23 mouse cellular contexts compared by ENCODE assay signal in the genomic region with DNA sequence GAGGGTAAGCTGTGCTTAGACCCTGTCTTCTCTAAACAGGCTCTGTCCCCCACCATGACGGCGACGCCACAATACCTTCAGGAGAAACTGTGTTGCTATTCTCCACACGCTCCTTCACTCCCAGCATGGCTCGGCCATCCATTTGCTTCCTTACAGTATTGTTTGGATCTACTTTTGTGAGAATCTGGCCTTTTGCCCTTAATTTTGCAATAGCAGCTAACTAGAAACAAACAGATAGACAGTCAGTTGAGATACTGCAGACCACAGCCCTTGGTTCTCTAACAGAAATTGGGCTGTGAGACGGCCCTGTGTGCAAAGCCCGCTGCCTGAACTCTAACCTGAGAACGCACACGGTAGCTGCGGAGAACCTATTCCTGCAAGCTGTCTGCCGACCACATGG. TPM values are rescaled to one million over a fixed set of nuclear protein-coding genes. Genes with fewer than 3 reads are reported as not detected.
A peak's percentile ranks its signal among the peaks of the same experiment; 100 is the strongest.
DNase-seq lines count a peak whose midpoint lies in the region; ATAC-seq and TF ChIP-seq lines count a peak whose summit lies in the region.
"Had no signal": no experiment of that assay in that cellular context is flagged by ENCODE, and none has a peak within 500 bp of the region (broad histone marks: within the 10 kb centered on the region; RNA-seq: fewer than 3 reads in every experiment).

No protein-coding gene starts in this region.

- TF ChIP-seq CTCF in kidney, adult 2 months (conservative IDR thresholded peaks at IDR 0.05; ENCODE audit: insufficient read depth, insufficient read length, low read depth, low read length) = no peak
- TF ChIP-seq CTCF in lung, postnatal 0 days (IDR thresholded peaks at IDR 0.05) = no peak

- 90% methylated on average over 11 of the region's 11 CpGs for WGBS in kidney, adult 2 months
- WGBS in liver, embryonic 15.5 days (ENCODE audit: insufficient replicate concordance) = 75% methylated on average over 11 of the region's 11 CpGs
- 91% methylated on average over 11 of the region's 11 CpGs for WGBS in liver, embryonic 11.5 days
- WGBS in lung, postnatal 0 days = 84% methylated on average over 11 of the region's 11 CpGs

- peaks cover 14% of the 10 kb centered on the region; the same call in 1 of the 2 replicates for H3K4me1 ChIP-seq in kidney, adult 2 months (ENCODE audit: control insufficient read depth, insufficient read depth, low read length)
- no peaks in the 10 kb centered on the region for H3K4me1 ChIP-seq in liver, embryonic 15.5 days (replicated peaks)
- H3K4me1 ChIP-seq in liver, embryonic 11.5 days (replicated peaks; ENCODE audit: control insufficient read depth, insufficient read depth, low read length) = no peaks in the 10 kb centered on the region
- no peaks in the 10 kb centered on the region for H3K4me1 ChIP-seq in lung, postnatal 0 days (ENCODE audit: insufficient read depth, low read depth, low read length)
- H3K4me1 ChIP-seq: forebrain, embryonic 10.5 days; forebrain, embryonic 13.5 days; hindbrain, embryonic 12.5 days had no signal

- H3K27ac ChIP-seq in kidney, adult 2 months (ENCODE audit: insufficient read depth, low read depth, low read length) = peak overlapping the region; percentile 84
- no peak overlapping the region for H3K27ac ChIP-seq in liver, embryonic 15.5 days (replicated peaks)
- H3K27ac ChIP-seq in liver, embryonic 11.5 days (ENCODE audit: low read depth, low read length) = no peak overlapping the region
- no peak overlapping the region for H3K27ac ChIP-seq in lung, postnatal 0 days (ENCODE audit: low read length)
- H3K27ac ChIP-seq: forebrain, embryonic 10.5 days; forebrain, embryonic 13.5 days; hindbrain, embryonic 12.5 days had no signal

- no peak overlapping the region for H3K9ac ChIP-seq in liver, embryonic 15.5 days
- H3K9ac ChIP-seq in liver, embryonic 11.5 days (ENCODE audit: low read depth, low read length) = no peak overlapping the region
- no peak overlapping the region for H3K9ac ChIP-seq in lung, postnatal 0 days (replicated peaks; ENCODE audit: low read depth)
- H3K9ac ChIP-seq: forebrain, embryonic 13.5 days; hindbrain, embryonic 12.5 days had no signal

- H3K9me3 ChIP-seq in liver, embryonic 15.5 days (replicated peaks) = no peaks in the 10 kb centered on the region
- no peaks in the 10 kb centered on the region for H3K9me3 ChIP-seq in liver, embryonic 11.5 days (ENCODE audit: control insufficient read depth, low read length)
- no peaks in the 10 kb centered on the region for H3K9me3 ChIP-seq in lung, postnatal 0 days (ENCODE audit: low read length)
- H3K9me3 ChIP-seq: forebrain, embryonic 10.5 days; forebrain, embryonic 13.5 days; hindbrain, embryonic 12.5 days had no signal

- DNase-seq in kidney, adult 2 months = peak; percentile 24
- no peak for DNase-seq in kidney, adult 11 months
- DNase-seq in liver, embryonic 11.5 days (ENCODE audit: low spot score) = no peak
- peak; percentile 34 for DNase-seq in lung, postnatal 0 days (ENCODE audit: low spot score)
- DNase-seq in lung, postnatal 25 days (ENCODE audit: low spot score) = no peak
- DNase-seq in adipocyte (ENCODE audit: low spot score) = peak; percentile 55
- no peak for DNase-seq in urinary bladder, postnatal 25 days (ENCODE audit: low spot score)
- DNase-seq: adrenal gland, postnatal 10 days; adrenal gland, postnatal 36 days; cerebellum, adult 18-20 months; cerebellum, adult 9-10 months; cerebellum, postnatal 14 days; gastrocnemius, postnatal 10 days; heart, adult 11 months had no signal

- H3K36me3 ChIP-seq in kidney, adult 2 months (ENCODE audit: control insufficient read depth, insufficient read depth, low read length) = no peaks in the 10 kb centered on the region
- H3K36me3 ChIP-seq in liver, embryonic 15.5 days (replicated peaks) = peaks cover 99% of the 10 kb centered on the region
- peaks cover 61% of the 10 kb centered on the region for H3K36me3 ChIP-seq in liver, embryonic 11.5 days (ENCODE audit: control insufficient read depth, insufficient read depth, low read length)
- 0 out of 2 replicates have a peak, but pooled peaks cover 6% of the 10 kb centered on the region for H3K36me3 ChIP-seq in lung, postnatal 0 days (ENCODE audit: insufficient read depth, low read length)

- 0 out of 2 replicates have a peak, but pooled peaks have one; percentile 38 for ATAC-seq in liver, embryonic 15.5 days (ENCODE audit: insufficient read depth)
- ATAC-seq in liver, embryonic 11.5 days (replicated peaks; ENCODE audit: low FRiP score) = no peak
- no peak for ATAC-seq in lung, postnatal 0 days
- ATAC-seq: activated CD4-positive, CD25-positive, alpha-beta regulatory T cell, adult 4 months; forebrain, embryonic 13.5 days; forebrain, embryonic 16.5 days had no signal

- no peak for TF ChIP-seq EP300 in lung, postnatal 0 days (IDR thresholded peaks at IDR 0.05)

- TF ChIP-seq POLR2A in kidney, adult 2 months (IDR thresholded peaks at IDR 0.05; ENCODE audit: low read depth, low read length) = no peak

- H3K27me3 ChIP-seq in kidney, adult 2 months (replicated peaks; ENCODE audit: control insufficient read depth, insufficient read depth, low read length) = no peaks in the 10 kb centered on the region
- H3K27me3 ChIP-seq in liver, embryonic 15.5 days = no peaks in the 10 kb centered on the region
- H3K27me3 ChIP-seq in liver, embryonic 11.5 days (replicated peaks; ENCODE audit: control insufficient read depth, insufficient read depth, low read length) = no peaks in the 10 kb centered on the region
- H3K27me3 ChIP-seq in lung, postnatal 0 days (replicated peaks; ENCODE audit: insufficient read depth, low read length) = no peaks in the 10 kb centered on the region
- H3K27me3 ChIP-seq: forebrain, embryonic 13.5 days; hindbrain, embryonic 12.5 days had no signal

- H3K4me2 ChIP-seq in liver, embryonic 15.5 days = no peak overlapping the region
- H3K4me2 ChIP-seq in liver, embryonic 11.5 days = no peak overlapping the region
- no peak overlapping the region for H3K4me2 ChIP-seq in lung, postnatal 0 days (replicated peaks; ENCODE audit: low read depth, low read length)
- H3K4me2 ChIP-seq: forebrain, embryonic 13.5 days; heart, embryonic 11.5 days; hindbrain, embryonic 12.5 days had no signal

- no peak overlapping the region for H3K4me3 ChIP-seq in kidney, adult 2 months (ENCODE audit: insufficient read depth, low read depth, low read length)
- H3K4me3 ChIP-seq in liver, embryonic 15.5 days (replicated peaks) = no peak overlapping the region
- H3K4me3 ChIP-seq in liver, embryonic 11.5 days (ENCODE audit: low read depth, low read length) = no peak overlapping the region
- no peak overlapping the region for H3K4me3 ChIP-seq in lung, postnatal 0 days (ENCODE audit: low read depth, low read length)
- H3K4me3 ChIP-seq: forebrain, embryonic 10.5 days; forebrain, embryonic 13.5 days; hindbrain, embryonic 12.5 days had no signal

RNA-seq across cellular contexts. Expression of a gene that starts 16.9 kb away (rescaled TPM):
- polyA plus RNA-seq in kidney, adult 2 months (2012; rRNA removed) = 1.8 and 2.7 TPM in 2 replicates
- polyA plus RNA-seq in liver, embryonic 15.5 days (2015; fragmentation: Nextera tagmentation; extraction: Ambion mirVana) = 28.4 and 30.0 TPM in 2 replicates
- 77.2 and 84.4 TPM in 2 replicates for polyA plus RNA-seq in liver, embryonic 11.5 days (2014; fragmentation: Nextera tagmentation; extraction: Ambion mirVana)
- 2.0 and 2.1 TPM in 2 replicates for polyA plus RNA-seq in lung, postnatal 0 days (2015; fragmentation: Nextera tagmentation; extraction: Ambion mirVana)

RNA-seq across cellular contexts. Expression of a gene that starts 19.7 kb away (rescaled TPM):
- not detected in 2 replicates for polyA plus RNA-seq in kidney, adult 2 months (2012; rRNA removed)
- 0.30 TPM in 1 of 2 replicates, not detected in the other for polyA plus RNA-seq in liver, embryonic 15.5 days (2015; fragmentation: Nextera tagmentation; extraction: Ambion mirVana)
- not detected in 2 replicates for polyA plus RNA-seq in liver, embryonic 11.5 days (2014; fragmentation: Nextera tagmentation; extraction: Ambion mirVana)
- not detected in 2 replicates for polyA plus RNA-seq in lung, postnatal 0 days (2015; fragmentation: Nextera tagmentation; extraction: Ambion mirVana)
- polyA plus RNA-seq: activated CD4-positive, CD25-positive, alpha-beta regulatory T cell, adult 4 months; forebrain, embryonic 16.5 days; heart, embryonic 11.5 days; heart, embryonic 14.5 days; heart, postnatal 0 days had no signal

Comparison
In these comparisons a context has a peak if more than half of its experiments do, and no peak if none do; other contexts are left out.
1. DNase-seq: peak in kidney, adult 2 months (single experiment), lung, postnatal 0 days (single experiment) and adipocyte (single experiment); none in kidney, adult 11 months (single experiment), liver, embryonic 11.5 days (single experiment), lung, postnatal 25 days (single experiment) and urinary bladder, postnatal 25 days (single experiment).